Mouse (Mus musculus): ENCODE measurements at regions not wholly inside any gene's neighbourhood (a gene's known extent, or its start where the extent isn't known, plus 50 kb on each side); places are given as distances from the start of the nearest gene placed in this dataset.

DNA sequence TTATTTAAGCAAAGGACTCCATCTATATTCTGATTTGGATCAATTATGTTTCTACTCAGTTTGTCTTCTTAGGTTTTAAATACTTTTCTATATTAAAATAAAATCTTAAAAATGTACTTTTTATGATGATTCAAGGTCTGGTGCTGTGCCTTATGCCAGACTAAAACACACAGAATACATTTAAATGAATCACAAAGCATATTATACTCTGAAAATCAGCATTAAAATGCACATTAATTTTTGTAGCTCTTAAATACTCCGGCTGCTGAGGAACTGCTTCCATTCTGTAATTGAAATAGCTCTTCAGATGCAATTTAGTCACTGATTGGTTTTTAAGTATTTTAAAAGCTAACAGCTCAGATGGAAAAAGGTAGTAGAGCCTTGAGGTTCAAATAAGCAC lies 387.6 kb downstream of the Sfmbt2 start:
- H3K9ac ChIP-seq (replicated peaks; ENCODE audit: low read length): no peak overlapping the region

GRCm38 (mm10) chr2:10762236-10762635 lies 391.9 kb downstream of the Sfmbt2 start:
- H3K36me3 ChIP-seq (ENCODE audit: insufficient read depth, low read length): no peaks in the 10 kb centered on the region
- no peak for ATAC-seq
- no peaks in the 10 kb centered on the region for H3K27me3 ChIP-seq (ENCODE audit: insufficient read depth, low read length)
- no peak for DNase-seq (ENCODE audit: low spot score)
- no peaks in the 10 kb centered on the region for H3K9me3 ChIP-seq (ENCODE audit: low read length)
- 74% methylated on average over 4 of the region's 4 CpGs for WGBS
- H3K4me1 ChIP-seq (ENCODE audit: insufficient read depth, low read length): no peaks in the 10 kb centered on the region
- no peak overlapping the region for H3K4me3 ChIP-seq (ENCODE audit: low read length)
- no peak overlapping the region for H3K4me2 ChIP-seq (ENCODE audit: low read depth, low read length)
- TF ChIP-seq CTCF (IDR thresholded peaks at IDR 0.05; ENCODE audit: low read depth): no peak
- H3K27ac ChIP-seq: no peak overlapping the region
- H3K9ac ChIP-seq (replicated peaks; ENCODE audit: low read length): no peak overlapping the region

More for the DNA sequence above, 387.6 kb downstream of the Sfmbt2 start:
- H3K27ac ChIP-seq: no peak overlapping the region
- no peak for ATAC-seq
- H3K36me3 ChIP-seq (ENCODE audit: insufficient read depth, low read length): no peaks in the 10 kb centered on the region
- H3K4me2 ChIP-seq (ENCODE audit: low read depth, low read length): no peak overlapping the region
- DNase-seq (ENCODE audit: low spot score): no peak
- H3K27me3 ChIP-seq (ENCODE audit: insufficient read depth, low read length): no peaks in the 10 kb centered on the region
- TF ChIP-seq CTCF (IDR thresholded peaks at IDR 0.05; ENCODE audit: low read depth): no peak
- no peak overlapping the region for H3K4me3 ChIP-seq (ENCODE audit: low read length)
- no peaks in the 10 kb centered on the region for H3K4me1 ChIP-seq (ENCODE audit: insufficient read depth, low read length)
- 56% methylated on average over 1 of the region's 1 CpGs for WGBS
- H3K9me3 ChIP-seq (ENCODE audit: low read length): no peaks in the 10 kb centered on the region

GRCm38 (mm10) chr2:10783071-10783470 lies 388.8 kb upstream of the Prkcq start:
- DNase-seq (ENCODE audit: low spot score) (no peak), ATAC-seq (peak; percentile 69; the same call in 1 of the 2 replicates)
- Histone ChIP-seq H3K9me3 (ENCODE audit: low read length) (no peaks in the 10 kb centered on the region), H3K4me1 (ENCODE audit: insufficient read depth, low read length) (no peaks in the 10 kb centered on the region), H3K27ac (no peak overlapping the region), H3K27me3 (ENCODE audit: insufficient read depth, low read length) (no peaks in the 10 kb centered on the region), H3K9ac (replicated peaks; ENCODE audit: low read length) (no peak overlapping the region), H3K4me3 (ENCODE audit: low read length) (no peak overlapping the region), H3K36me3 (ENCODE audit: insufficient read depth, low read length) (no peaks in the 10 kb centered on the region), H3K4me2 (ENCODE audit: low read depth, low read length) (no peak overlapping the region)
- WGBS: 67% methylated on average over 7 of the region's 7 CpGs
- TF ChIP-seq CTCF (IDR thresholded peaks at IDR 0.05; ENCODE audit: low read depth): no peak

- Histone ChIP-seq H3K9me3 (ENCODE audit: low read length) (no peaks in the 10 kb centered on the region), H3K4me2 (ENCODE audit: low read depth, low read length) (no peak overlapping the region), H3K27me3 (ENCODE audit: insufficient read depth, low read length) (no peaks in the 10 kb centered on the region), H3K4me3 (ENCODE audit: low read length) (no peak overlapping the region), H3K36me3 (ENCODE audit: insufficient read depth, low read length) (no peaks in the 10 kb centered on the region), H3K27ac (no peak overlapping the region), H3K9ac (replicated peaks; ENCODE audit: low read length) (no peak overlapping the region), H3K4me1 (ENCODE audit: insufficient read depth, low read length) (no peaks in the 10 kb centered on the region)
- DNase-seq (ENCODE audit: low spot score) (no peak), ATAC-seq (no peak)
- no peak for TF ChIP-seq CTCF (IDR thresholded peaks at IDR 0.05; ENCODE audit: low read depth)
- 73% methylated on average over 6 of the region's 6 CpGs for WGBS
Observed at GRCm38 (mm10) chr2:10783594-10783993, 388.3 kb upstream of the Prkcq start.

GRCm38 (mm10) chr2:10784266-10784665 lies 387.6 kb upstream of the Prkcq start:
- Histone ChIP-seq H3K4me1 (ENCODE audit: insufficient read depth, low read length) (no peaks in the 10 kb centered on the region), H3K4me2 (ENCODE audit: low read depth, low read length) (no peak overlapping the region), H3K9me3 (ENCODE audit: low read length) (no peaks in the 10 kb centered on the region), H3K9ac (replicated peaks; ENCODE audit: low read length) (no peak overlapping the region), H3K27ac (no peak overlapping the region), H3K4me3 (ENCODE audit: low read length) (no peak overlapping the region), H3K36me3 (ENCODE audit: insufficient read depth, low read length) (no peaks in the 10 kb centered on the region), H3K27me3 (ENCODE audit: insufficient read depth, low read length) (no peaks in the 10 kb centered on the region)
- WGBS: 46% methylated on average over 1 of the region's 2 CpGs
- no peak for DNase-seq (ENCODE audit: low spot score)
- no peak for TF ChIP-seq CTCF (IDR thresholded peaks at IDR 0.05; ENCODE audit: low read depth)
- ATAC-seq: no peak

DNA sequence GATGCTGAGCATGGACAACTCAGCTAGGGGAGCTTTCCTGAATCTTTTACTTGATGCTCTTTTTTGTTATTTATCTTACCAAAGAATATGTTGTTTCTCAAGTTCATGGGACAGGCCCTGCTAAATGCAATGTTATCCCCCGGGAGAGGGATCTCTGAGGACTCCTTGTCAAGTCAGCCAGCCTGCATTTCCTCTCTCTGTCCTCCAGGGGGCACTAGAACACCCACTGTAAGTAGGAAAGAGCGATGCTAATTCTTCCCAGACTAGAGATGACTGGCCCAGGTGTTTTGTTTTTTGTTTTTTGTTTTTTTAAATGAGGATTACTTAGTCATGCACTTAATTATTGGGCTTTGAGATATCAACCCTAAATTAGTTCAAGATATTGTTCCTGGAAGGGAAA lies 386.8 kb upstream of the Prkcq start:
- TF ChIP-seq CTCF (IDR thresholded peaks at IDR 0.05; ENCODE audit: low read depth): peak; percentile 83
- WGBS: 16% methylated on average over 2 of the region's 2 CpGs
- peak; percentile 84 for DNase-seq (ENCODE audit: low spot score)
- H3K9me3 ChIP-seq (ENCODE audit: low read length): no peaks in the 10 kb centered on the region
- no peak overlapping the region for H3K4me2 ChIP-seq (ENCODE audit: low read depth, low read length)
- no peaks in the 10 kb centered on the region for H3K36me3 ChIP-seq (ENCODE audit: insufficient read depth, low read length)
- no peak overlapping the region for H3K4me3 ChIP-seq (ENCODE audit: low read length)
- H3K27me3 ChIP-seq (ENCODE audit: insufficient read depth, low read length): no peaks in the 10 kb centered on the region
- ATAC-seq: no peak
- no peaks in the 10 kb centered on the region for H3K4me1 ChIP-seq (ENCODE audit: insufficient read depth, low read length)
- no peak overlapping the region for H3K27ac ChIP-seq
- no peak overlapping the region for H3K9ac ChIP-seq (replicated peaks; ENCODE audit: low read length)

- Histone ChIP-seq H3K4me3 (ENCODE audit: low read length) (no peak overlapping the region), H3K9me3 (ENCODE audit: low read length) (no peaks in the 10 kb centered on the region), H3K27ac (no peak overlapping the region), H3K27me3 (ENCODE audit: insufficient read depth, low read length) (no peaks in the 10 kb centered on the region), H3K4me2 (ENCODE audit: low read depth, low read length) (no peak overlapping the region), H3K4me1 (ENCODE audit: insufficient read depth, low read length) (no peaks in the 10 kb centered on the region), H3K9ac (replicated peaks; ENCODE audit: low read length) (no peak overlapping the region), H3K36me3 (ENCODE audit: insufficient read depth, low read length) (no peaks in the 10 kb centered on the region)
- 28% methylated on average over 1 of the region's 1 CpGs for WGBS
- ATAC-seq (peak; percentile 88), DNase-seq (ENCODE audit: low spot score) (peak; percentile 71)
- TF ChIP-seq CTCF (IDR thresholded peaks at IDR 0.05; ENCODE audit: low read depth): no peak
Observed at GRCm38 (mm10) chr2:10788509-10788908, 383.4 kb upstream of the Prkcq start.
